Mouse (Mus musculus) erythroid progenitor cell, adult 5-6 weeks (primary cell): ENCODE data around the gene Styx. TPM values are rescaled to one million over a fixed set of nuclear protein-coding genes. Genes with fewer than 3 reads are reported as not detected.

Source experiments
- ATAC-seq: replicated peaks from 2 replicates; pipeline ENCODE4 v1.8.0; 2016; ENCODE audit warnings: moderate number of reproducible peaks, mild to moderate bottlenecking, moderate TSS enrichment, inconsistent platforms; ENCODE audit not compliant: poor library complexity, low FRiP score, severe bottlenecking
- total RNA-seq, 2 experiments: library from RNA; stranded (forward) in 1 of 2; stranded (reverse) in 1 of 2; fragments of 150-400 nt in 1 of 2; fragments of 186-747, 209-891 nt in 1 of 2; gene quantifications; 2 replicates each; pipeline versions ENCODE4 v1.2.3 to v1.2.4; 2015 to 2017; ENCODE audit warnings: low replicate concordance in 2 of 2

Styx gene
- total RNA-seq, 2 experiments from 2014 or later, result 1.6 to 7.1 TPM

DNA sequence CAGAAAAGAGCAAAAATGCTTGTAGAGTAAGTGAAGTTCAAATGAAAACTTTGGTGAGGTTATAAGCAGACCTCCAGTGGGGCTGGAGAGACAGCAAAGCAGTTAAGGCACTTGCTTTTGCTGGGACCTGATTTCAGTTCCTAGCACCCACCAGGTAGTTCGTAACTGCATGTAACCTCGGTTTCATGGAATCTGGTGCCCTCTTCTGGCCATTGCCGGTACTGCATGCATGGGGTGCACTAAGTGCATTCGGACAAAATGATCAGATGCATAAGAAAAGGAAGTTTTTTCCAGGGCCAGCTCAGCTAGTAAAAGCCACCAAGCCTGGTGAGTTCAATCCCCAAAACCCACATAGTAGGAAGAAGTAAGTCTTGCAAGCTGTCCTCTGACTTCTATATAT is 81.1 kb downstream of the Styx start:
- ATAC-seq, result no peak

DNA sequence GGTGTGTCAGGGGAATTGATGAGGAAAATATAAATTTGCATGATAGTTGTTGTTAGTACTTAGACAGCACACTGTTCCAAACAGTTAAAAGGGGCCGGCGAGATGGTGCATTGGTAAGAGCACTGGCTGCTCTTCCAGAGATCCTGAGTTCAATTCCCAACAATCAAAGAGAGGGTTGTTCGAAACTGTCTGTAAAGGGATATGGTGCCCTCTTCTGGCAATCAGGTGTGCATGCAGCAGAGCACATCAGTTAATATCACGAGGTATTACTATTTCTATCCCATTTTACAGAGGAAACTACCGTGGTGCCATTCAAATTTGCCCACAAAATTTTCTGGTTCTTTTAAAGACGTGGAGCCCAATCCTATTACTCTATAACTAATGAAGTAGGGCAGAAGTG is 83.3 kb downstream of the Styx start:
- no peak for ATAC-seq

DNA sequence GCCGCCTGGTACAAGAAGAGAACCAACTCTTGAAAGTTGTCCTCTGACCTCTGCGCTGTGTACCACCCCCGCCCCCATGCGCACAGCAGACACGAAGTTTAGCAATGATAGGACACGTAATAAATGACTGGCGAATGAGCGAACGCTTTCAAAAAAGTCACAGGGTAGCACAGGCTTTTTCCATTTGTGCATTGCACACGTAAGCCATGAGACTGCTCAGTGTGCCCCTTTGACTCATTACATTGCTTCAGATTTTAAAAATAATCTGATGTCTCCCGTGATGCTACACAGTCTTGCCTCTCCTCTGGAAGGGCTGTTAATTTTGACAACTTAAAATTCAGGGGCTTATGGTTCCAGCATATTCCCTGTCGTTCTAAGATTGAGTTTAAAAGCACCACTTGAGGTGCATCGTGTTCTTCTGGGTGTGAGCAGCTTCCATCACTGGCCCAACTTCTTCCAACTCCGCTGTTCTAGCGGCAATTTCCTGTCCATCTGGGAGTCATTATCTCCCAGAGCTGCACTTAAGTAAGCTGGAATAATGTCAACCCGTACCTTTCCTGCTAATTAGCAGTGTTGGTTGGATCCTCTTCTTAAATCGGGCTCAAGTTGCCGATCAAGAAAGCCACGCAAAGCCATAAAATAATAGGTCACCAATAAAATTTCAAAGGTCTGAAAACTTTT is 87.5 kb downstream of the Styx start:
- ATAC-seq, result no peak

- ATAC-seq, result no peak
These were observed 88.0 kb downstream of the Styx start for GRCm38 (mm10) chr14:45438931-45439275.

- no peak for ATAC-seq
These were observed 88.5 kb downstream of the Styx start for GRCm38 (mm10) chr14:45439387-45439786.

- ATAC-seq, result no peak
These were observed 90.4 kb downstream of the Styx start for GRCm38 (mm10) chr14:45441291-45441690.

GRCm38 (mm10) chr14:45442781-45443560 is 92.1 kb downstream of the Styx start:
- no peak for ATAC-seq

DNA sequence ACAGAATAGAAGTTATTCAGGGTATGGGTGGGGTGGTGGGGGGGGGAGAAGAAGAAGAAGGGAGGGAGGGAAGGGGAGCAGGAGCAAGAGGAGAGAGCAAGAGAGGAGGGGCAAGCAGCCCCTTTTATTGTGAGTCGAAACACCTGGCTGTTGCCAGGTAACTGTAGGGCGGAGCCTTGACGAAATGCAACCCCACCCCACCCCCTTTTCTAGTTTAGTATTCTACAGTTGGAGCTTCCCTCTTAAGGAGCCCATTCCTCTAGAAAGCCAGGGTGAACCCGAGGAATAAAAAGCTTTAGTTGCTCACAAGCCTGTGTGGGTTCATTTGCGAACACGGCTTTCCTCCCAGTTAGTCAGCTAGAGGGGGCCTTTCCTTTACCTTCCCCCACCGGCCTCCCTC is 94.0 kb downstream of the Styx start:
- ATAC-seq, result no peak

DNA sequence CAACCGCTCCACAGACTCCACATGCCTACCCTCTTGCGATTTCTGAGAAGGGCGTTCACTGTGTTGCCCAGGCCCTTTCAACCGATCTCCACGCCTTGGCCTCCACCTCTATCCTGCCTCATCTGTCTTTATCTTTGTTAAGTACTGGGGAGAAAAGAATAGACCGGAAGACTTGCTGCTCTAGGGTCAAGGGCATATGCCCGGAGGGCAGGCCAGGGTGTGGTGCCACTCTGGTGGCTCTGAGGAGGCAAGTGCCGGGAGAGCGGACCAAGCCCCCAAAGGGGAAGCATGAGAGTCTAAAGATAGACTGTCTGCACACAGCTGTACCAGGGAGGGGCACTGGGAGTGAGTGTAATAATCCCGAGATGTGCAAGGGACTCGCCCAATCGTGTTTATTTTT is 94.6 kb downstream of the Styx start:
- ATAC-seq, result no peak

DNA sequence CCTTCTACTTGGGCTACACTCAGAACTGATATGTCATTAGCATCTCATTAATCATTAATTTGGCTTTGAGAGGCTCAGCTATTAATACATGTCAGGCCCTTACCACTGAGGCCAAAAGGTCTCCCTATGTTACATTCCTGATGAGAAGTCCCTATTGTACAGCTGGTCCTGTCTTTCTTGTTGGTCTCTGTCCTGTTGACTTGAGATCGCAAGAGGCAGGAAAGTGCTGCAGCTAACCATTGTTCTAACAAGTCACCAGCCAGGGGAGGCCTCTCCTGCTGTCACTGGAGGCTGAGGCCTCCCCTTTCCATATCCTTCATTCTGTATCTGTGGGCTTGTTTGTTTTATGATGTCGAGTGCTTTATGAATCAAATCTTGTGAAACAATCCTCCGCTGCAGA is 95.9 kb downstream of the Styx start:
- no peak for ATAC-seq

DNA sequence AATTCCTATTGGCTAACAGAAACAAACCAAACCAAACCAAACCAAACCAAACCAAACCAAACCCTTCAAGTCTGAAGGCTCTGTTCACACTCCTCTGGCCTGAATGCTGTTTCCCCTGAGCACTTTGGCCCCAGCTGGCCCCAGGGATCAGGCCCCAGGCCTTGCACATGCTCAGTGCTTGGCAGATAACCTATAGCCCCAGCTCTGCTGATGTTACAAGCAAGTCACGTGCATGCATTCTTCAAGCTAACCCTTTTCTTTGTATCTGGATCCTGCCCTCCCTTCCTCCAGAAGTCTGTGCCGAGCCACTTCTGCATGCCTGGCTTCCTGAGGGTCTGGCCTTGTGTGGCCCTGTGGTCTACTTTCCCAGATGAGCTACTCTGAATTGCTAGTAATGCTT is 100.2 kb downstream of the Styx start:
- no peak for ATAC-seq

GRCm38 (mm10) chr14:45452148-45452547 is 101.3 kb downstream of the Styx start:
- no peak for ATAC-seq

GRCm38 (mm10) chr14:45452861-45453512 is 102.1 kb downstream of the Styx start:
- ATAC-seq, result no peak

- ATAC-seq, result no peak
These were observed 102.8 kb downstream of the Styx start for GRCm38 (mm10) chr14:45453538-45454233.

- ATAC-seq, result no peak
These were observed 105.0 kb downstream of the Styx start for GRCm38 (mm10) chr14:45455651-45456501.

GRCm38 (mm10) chr14:45456502-45456846 is 105.6 kb downstream of the Styx start:
- no peak for ATAC-seq

DNA sequence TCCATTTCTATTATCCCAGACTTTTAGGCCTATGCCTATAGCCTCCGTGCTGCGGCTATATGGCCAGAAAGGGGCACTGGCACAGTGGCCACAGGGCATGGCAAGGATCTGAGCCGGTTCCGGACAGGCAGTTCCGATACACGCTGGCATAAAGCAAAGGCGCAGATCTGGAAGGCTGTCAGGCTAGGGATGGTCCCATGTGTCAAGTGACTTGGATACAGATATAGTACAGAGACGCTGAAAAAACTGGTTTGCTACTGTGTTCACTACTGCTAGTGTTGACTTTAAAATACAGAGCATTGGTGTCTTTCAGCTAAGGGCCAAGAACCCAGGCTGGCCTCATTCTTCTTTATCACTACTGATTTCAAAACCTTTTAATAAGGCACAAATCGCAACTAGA is 106.1 kb downstream of the Styx start:
- no peak for ATAC-seq

DNA sequence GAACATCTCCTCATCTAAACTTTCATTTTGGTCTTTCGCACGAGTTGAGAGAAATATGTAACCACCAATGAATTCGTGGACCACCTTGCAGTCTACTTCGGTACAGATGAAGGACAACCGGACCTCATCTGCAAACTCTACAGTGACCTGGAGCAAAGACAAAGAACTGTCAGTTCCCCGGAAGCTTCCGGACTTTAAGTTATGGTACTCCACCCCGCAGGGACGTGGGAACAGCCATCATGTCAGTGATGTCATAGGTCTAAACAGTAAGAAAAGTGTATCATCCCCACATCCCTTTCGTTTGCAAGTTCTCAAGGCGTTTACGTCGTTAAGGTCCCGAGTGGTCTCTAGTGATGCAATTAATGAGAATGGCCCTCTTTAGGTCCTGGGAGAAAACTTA is 109.0 kb downstream of the Styx start:
- no peak for ATAC-seq

DNA sequence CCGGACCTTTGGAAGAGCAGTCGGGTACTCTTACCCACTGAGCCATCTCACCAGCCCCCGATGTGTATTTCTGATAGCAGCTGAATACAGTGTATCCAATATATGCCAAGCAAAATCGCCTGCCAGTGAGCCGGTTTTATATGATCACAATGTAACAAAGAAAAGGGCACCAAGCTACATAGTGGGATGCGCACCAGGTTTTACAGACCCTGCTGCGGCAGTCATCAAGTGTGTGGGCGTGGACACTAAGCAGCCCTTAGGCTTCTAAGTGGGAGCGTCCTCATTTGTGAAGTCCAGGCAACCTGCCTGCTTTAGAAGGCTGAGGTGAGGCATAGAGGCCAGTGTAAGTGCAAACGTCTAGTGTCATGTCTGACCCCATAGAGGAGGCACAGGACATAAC is 109.6 kb downstream of the Styx start:
- ATAC-seq, result no peak

- ATAC-seq, result no peak
These were observed 111.1 kb downstream of the Styx start for GRCm38 (mm10) chr14:45461945-45462344.
